Mouse (Mus musculus): ENCODE measurements around the gene Tcf20.

GRCm38 (mm10) chr15:82959151-82959550 lies 28.5 kb downstream of the Tcf20 start:
- TF ChIP-seq EP300 (IDR thresholded peaks at IDR 0.05; ENCODE audit: low read depth) (no peak), CTCF (IDR thresholded peaks at IDR 0.05; ENCODE audit: low read depth) (no peak)

Data from liver, embryonic 14.5 days (tissue).